Mouse (Mus musculus): ENCODE data around the gene Myo19. TPM values are rescaled to one million over a fixed set of nuclear protein-coding genes. Genes with fewer than 3 reads are reported as not detected.
A peak's percentile ranks its signal among the peaks of the same experiment; 100 is the strongest.

Gene Myo19
- total RNA-seq, 2 experiments from 2014 or later = 10.3 to 15.2 TPM

DNA sequence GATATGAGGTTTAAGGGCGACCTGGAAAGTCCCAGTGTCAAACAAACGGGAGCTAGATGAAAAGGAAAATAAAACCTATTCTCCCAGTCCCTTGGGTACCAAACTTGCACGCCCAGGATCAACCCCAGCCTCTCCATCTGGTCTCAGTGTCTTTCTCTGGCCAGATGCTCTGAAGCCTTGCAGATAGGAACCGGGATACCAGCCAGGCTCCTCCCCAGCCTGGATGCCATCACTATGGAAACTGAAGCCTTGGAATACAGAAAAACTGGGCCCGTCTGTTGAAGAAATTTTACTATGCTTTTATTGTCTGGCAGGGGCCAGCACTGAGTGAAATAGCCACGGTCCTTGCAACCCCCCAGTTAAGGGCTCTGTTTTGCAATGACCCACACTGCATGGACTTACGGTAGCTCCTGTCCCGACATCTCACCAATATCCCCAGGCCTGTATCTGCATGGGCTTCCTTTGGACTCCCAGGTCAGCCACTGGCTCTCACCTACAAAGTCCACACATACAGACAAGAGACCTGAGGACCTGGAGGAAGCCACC, 59.6 kb downstream of the Myo19 start:
- no peak for ATAC-seq (replicated peaks; ENCODE audit: low FRiP score, low TSS enrichment, poor library complexity, severe bottlenecking)

DNA sequence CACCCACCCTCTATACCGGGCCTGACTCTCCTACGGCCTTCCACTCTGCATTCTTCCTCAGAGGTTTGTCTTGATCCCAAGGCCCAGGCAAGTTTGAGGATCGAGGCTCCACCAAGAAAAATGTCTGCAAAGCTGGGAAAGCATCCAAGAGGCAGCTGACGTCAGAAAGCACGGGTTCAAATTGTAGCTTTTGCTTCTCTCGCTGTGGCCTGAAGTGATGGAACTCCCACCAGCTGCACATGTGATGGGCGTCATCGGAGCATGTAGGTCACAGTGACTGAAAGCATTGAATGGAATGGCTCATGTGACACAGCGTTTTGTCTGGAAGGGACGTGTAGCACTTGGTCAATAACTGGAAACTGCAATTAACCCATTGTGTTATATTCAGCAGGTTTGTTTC, 60.2 kb downstream of the Myo19 start:
- ATAC-seq (replicated peaks; ENCODE audit: low FRiP score, low TSS enrichment, poor library complexity, severe bottlenecking) = no peak

DNA sequence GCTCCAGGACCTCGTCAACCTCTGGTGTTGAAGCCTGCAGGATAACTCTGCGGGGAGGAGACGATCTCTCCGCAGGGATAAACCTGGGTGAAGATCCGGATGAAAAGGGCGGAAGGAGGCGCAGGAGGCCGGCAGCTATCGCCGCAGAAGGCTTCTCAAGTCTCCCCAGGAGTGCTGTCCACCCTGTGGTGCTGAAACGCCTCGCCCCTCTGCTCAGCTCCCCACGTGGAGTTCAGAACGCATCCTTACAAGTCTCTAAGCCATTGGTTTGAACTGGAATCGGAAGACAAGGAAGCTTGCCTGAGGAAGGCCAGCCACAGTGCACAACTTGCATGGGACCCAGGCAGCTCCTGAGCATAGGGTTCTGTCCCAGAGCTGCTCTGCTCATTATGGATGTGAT, 64.0 kb downstream of the Myo19 start:
- peak; percentile 79 for ATAC-seq (replicated peaks; ENCODE audit: low FRiP score, low TSS enrichment, poor library complexity, severe bottlenecking)

DNA sequence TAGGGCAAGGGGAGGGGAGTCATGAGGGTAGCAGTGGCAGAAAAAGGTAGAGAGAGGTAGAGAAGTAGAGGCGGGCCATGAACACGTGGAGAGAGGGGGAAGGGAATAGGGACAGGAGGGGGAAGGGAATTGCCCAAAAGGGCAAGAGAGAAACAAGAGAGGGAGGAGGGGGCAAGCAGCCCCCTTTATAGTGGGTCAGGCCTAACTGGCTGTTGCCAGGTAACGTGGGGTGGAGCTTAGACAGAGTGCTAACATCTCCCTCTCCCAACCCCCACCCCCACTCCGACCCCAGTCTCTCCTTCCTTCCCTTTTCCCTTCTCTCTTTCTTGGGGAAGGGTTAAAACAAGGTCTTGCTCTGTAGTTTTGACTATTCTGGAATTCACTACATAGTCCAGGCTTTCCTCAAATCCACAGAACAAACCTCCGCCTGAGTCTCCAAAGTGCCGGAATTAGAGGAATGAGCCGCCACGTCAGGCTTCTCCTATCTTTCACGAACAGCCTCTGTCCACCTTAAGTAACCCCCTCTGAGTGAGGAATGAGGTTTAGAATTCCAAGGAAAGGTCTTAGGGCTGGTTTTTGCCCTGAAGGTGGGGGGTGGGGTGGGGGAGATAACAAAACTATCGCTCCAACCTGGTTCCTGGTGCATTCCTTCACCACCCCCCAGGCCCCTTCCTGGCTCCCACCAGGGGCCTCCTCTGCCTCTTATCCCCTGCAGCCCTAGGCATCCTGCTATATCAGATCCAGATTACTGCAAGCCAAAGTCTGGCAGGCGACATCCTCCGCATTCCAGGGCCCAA, 64.9 kb downstream of the Myo19 start:
- no peak for ATAC-seq (replicated peaks; ENCODE audit: low FRiP score, low TSS enrichment, poor library complexity, severe bottlenecking)

DNA sequence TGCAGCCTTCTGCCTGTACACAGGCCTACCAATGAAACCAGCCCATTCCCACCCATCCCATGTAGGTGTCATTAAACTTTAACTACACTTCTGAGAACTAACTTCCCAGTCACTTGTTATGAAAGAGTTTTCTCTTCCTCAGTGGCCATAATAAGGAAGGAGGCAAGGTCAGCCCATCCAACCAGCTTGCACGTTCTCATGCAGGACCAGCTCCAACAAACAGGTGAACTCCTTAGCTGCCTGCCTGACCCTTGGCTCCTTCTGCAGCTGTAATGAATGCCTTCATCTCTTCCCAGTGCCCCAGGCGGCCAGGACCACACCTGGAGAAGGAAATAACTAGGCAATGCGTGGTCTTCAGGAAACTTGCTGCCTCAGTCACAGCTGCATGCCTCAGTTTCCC, 65.9 kb downstream of the Myo19 start:
- no peak for ATAC-seq (replicated peaks; ENCODE audit: low FRiP score, low TSS enrichment, poor library complexity, severe bottlenecking)

DNA sequence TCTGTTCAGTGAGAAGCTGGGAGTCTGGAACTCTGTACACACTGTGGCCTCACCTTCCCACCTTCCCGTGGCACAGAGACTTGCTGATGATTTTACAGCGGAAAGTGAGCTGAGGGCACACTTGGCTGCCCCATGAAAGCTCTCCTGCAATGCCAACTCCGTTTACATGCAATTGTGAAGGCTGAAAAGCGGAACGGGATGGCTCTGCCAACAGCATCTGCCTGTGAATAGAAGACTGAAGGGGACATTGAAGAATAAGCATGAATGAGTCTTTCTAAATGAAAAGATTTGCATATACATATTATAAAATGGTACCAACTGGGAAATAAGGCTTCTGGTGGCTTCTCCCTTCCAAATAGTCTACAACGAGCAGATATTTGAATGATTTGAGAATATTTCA, 67.3 kb downstream of the Myo19 start:
- no peak for ATAC-seq (replicated peaks; ENCODE audit: low FRiP score, low TSS enrichment, poor library complexity, severe bottlenecking)

DNA sequence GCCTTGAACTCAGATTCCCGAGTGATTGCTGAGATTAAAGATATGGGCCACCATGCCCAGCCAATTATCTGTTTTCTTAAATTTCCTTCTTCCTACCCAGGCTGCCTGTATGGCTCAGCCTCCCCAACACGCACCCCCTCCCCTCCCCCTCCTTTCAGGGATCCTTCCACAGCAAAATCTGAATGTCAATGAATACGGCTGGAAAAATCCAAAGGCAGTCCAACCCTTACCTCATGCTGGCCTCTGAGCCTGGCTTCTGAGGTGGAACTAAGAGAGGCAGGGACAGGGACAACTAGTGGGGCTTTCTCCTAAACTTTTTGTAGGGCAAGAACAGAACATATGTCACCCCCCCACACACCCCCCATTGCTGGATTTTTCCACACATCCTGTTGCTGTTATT, 68.2 kb downstream of the Myo19 start:
- no peak for ATAC-seq (replicated peaks; ENCODE audit: low FRiP score, low TSS enrichment, poor library complexity, severe bottlenecking)

DNA sequence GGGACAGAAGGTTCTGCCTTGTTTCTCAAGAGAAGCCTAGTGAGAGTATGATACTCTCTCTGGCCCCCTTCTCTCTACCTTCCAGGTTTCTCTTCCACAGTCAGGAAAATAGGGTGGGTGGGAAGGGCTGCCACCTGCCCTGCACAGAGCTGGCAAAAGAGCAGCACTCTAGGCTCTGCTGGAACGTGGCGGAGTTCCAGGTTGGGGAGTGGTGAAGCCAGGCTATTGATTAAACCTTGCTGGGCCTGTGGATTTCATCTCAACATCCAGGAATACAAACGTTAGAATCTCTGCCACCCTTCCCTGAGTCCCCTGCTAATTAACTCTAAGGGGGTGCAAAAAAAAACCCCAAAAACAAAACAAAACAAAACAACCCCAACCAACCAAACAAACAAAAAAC, 68.6 kb downstream of the Myo19 start:
- ATAC-seq (replicated peaks; ENCODE audit: low FRiP score, low TSS enrichment, poor library complexity, severe bottlenecking) = no peak

DNA sequence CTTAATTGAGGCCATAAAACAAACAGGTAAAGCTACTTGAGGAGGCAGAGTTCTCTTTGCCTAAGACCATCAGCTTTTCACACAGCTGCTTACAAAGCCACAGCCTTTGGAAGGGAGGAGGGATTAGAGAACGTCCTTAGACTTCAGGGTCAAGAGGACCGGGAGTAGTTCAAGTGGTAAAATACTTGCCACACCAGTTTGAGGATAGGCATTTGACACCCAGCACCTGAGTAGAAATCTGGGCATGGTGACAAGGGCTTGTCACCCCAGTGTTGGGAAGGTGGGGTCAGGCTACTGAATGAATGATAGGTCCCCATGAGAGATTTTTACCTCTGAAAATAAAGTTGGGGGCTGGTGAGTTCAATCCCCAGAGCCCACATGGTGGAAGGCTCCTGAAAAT, 72.7 kb downstream of the Myo19 start:
- ATAC-seq (replicated peaks; ENCODE audit: low FRiP score, low TSS enrichment, poor library complexity, severe bottlenecking) = no peak

DNA sequence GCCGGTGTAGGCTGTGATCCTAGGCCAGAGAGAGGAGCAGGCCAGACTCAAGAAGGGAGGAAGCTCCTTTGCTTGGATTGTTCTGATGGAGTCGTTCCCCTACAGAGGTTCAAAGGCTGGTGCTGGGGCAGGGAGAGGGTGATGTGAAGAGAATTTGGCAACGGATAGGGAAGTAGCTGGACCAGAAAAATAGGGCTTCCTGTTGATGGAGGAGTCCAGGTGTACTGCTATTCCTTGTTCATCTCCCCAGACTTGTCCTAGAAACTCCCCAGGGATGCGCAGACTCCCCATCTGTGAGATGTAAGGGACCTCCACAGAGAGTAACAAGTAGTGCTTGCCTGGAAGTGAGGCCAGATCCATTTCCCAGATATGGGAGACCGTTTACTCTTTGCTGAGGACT, 76.5 kb downstream of the Myo19 start:
- ATAC-seq (replicated peaks; ENCODE audit: low FRiP score, low TSS enrichment, poor library complexity, severe bottlenecking) = no peak

DNA sequence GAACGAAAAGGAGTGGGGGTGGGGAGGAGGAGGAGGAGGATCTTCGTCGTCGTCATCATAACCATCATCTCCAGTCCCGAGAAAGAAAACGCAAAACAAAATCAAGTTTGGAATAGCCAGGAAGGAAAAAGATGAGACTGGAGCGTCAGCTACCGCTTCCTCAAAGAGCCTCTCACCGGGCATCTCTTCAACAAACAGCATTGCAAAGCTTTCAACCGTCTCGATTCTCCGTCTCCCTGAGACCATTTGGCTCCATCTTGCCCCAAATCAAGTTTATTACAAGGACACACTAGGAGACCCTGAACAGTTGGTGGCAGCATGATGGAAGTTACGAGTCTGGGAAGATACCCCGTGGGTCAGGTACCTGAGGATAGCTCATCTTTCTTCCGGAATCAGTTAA, 77.2 kb downstream of the Myo19 start:
- ATAC-seq (replicated peaks; ENCODE audit: low FRiP score, low TSS enrichment, poor library complexity, severe bottlenecking) = no peak

DNA sequence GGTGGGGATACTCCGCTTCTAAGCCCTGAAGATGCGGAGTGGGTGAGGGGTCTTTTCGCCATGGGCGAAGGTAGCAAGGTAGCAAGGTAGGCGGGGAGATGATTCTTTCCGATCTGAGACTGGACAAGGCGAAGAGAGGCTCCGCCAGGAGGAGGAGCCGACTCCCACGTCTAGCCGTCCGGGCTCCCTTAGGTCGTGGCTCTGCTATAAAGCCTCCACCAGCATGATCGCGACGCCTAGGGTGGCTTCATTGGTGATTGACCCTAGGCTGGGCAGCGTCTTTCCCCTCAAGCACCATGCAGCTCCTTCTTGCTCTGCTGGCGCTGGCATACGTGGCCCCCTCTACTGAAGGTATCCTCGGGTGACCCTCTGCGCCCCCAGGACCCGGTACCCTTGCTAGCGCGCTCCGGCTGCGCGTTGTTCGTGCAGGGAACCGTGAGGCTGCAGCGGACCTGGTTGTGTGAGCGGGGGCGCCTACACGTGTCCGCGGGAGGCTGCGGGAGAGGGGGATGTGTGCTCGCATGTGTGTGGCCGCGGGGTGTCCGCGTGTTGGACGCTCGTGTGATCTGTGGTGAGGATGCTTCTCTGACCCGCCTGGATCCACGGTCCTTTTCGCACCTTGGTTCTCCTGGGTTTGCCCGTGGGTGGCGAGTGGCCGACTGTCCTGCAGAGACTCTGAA, 77.8 kb downstream of the Myo19 start, which contains the start of gene Car4:
Gene Car4, plus strand, starts transcription at position 196 of the 680 bp plus-strand sequence.
- no peak for ATAC-seq (replicated peaks; ENCODE audit: low FRiP score, low TSS enrichment, poor library complexity, severe bottlenecking)

DNA sequence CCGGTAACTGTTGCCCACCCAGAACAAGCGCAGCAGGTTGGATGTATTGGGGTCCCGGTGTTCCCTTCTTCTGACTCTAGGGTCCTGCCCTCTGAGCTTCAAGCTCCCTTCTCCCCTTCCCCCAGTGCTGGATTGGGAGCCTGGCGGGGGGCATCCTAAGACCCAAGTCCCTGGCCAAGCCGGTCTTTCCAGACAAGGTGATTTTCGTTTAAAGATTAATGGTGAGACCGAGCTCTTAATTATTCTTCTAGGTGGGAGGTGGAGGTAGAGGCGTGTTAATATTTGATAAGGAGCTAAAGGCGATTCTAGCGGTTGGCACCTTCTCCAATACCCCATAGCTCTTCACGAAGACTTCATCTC, 78.3 kb downstream of the Myo19 start:
- ATAC-seq (replicated peaks; ENCODE audit: low FRiP score, low TSS enrichment, poor library complexity, severe bottlenecking) = no peak

DNA sequence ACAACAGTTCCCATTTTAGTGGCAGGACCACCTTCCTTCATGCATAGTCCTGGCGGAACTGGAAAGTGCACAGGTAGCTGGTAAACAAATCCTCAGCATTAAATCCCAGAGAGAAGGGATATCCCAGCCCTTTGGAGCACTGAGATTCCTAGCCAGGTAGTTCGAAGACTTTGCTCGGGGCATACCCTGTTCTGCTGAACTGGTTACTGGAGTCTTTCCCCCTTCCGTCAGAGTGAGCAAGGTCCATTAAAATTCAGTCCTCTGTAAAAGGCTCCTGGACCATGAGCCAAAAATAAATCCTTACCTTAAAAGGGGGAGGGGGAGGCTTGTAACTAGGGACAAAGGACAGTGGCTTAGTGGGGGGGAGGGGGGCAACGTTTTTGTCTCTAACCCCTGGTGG, 79.2 kb downstream of the Myo19 start:
- ATAC-seq (replicated peaks; ENCODE audit: low FRiP score, low TSS enrichment, poor library complexity, severe bottlenecking) = no peak

DNA sequence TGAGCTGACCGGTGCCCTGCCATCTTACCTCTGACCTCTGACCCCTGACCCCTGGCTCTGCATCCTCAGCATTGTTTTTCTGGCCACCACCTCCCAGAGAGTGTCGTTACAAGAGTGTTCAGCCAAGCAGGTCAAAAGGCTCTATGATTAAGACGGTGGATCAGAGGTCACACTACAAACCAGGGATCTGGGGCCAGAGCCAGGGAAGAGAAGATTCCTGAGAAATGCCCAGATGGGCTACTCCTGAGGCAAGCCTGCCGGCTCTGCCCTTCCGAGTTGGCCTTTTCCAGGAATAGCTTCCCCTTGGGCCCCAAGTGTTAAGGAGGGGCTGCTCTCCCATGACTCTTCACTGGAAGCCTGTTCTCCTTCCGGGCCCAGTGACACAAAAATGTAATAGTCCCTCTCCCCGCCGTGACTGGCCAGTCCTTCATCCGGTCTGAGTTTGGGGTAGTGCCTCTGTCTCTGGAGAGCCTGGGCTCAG, 79.8 kb downstream of the Myo19 start:
- no peak for ATAC-seq (replicated peaks; ENCODE audit: low FRiP score, low TSS enrichment, poor library complexity, severe bottlenecking)

DNA sequence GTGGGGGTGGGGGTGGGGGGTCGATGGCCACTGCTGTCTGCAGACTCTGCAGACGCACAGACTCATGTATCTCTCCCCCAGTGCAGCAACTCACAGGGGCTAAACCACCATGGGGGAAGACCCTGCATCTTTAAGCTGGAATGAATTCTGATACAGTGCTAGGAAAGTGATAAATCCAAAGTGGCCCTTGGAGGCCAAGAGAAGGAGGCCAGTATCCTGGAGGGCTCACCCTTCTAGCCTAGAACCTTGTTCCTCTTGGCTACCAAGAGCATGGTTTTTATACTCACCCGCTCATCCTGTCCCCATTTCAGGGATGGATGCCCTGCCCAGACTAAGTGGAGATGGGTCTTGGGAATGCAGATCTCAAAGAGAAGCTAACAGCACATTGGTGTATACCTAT, 80.3 kb downstream of the Myo19 start:
- ATAC-seq (replicated peaks; ENCODE audit: low FRiP score, low TSS enrichment, poor library complexity, severe bottlenecking) = no peak

DNA sequence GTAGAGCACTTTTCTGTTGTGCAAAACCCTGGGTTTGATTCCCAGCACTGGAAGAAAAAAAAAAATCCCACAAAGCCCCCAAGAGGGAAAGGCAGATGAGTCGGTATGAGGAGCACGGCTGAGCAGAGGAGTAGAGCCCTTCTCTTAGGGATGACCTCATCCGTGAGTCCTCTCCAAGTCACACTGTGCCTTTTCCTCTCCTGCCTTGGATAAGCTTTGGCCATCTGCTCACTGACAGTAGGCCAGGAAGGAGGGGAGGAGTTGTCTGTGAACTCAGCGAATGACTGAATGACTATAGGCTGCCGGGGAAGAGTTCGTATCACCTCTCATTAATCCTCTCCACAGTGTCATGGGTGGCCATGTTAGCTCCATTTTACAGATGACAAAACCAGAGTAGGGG, 80.8 kb downstream of the Myo19 start:
- no peak for ATAC-seq (replicated peaks; ENCODE audit: low FRiP score, low TSS enrichment, poor library complexity, severe bottlenecking)

All from megakaryocyte-erythroid progenitor cell, adult 5-6 weeks (primary cell).